Mouse (Mus musculus) C2C12 (cell line): ENCODE data around the gene Scn2a. TPM values are rescaled to one million over a fixed set of nuclear protein-coding genes. Genes with fewer than 3 reads are reported as not detected.
"Not testable (repeated sequence)": the region's sequence is repeated elsewhere in the genome, so short reads cannot be mapped to it uniquely, and the experiment has no call there.

Source experiments
- H3K27me3 ChIP-seq: one replicate; pipeline ENCODE4 v1.6.1; 2011; ENCODE audit not compliant: control insufficient read depth, insufficient read depth, insufficient read length
- H3K36me3 ChIP-seq: one replicate; pipeline ENCODE4 v1.6.1; 2011; ENCODE audit not compliant: control insufficient read depth, insufficient read depth
- H3K4me3 ChIP-seq: one replicate; pipeline ENCODE4 v1.5.1; 2011; ENCODE audit warnings: mild to moderate bottlenecking, control low read depth; ENCODE audit not compliant: poor library complexity, insufficient read depth, severe bottlenecking
- H3K79me2 ChIP-seq: one replicate; pipeline ENCODE4 v1.6.1; 2011; ENCODE audit not compliant: control insufficient read depth, insufficient read depth
- H3K79me3 ChIP-seq: one replicate; pipeline ENCODE4 v1.6.1; 2011; ENCODE audit warnings: low read depth, control low read depth
- H3ac ChIP-seq: one replicate; pipeline ENCODE3; 2011; ENCODE audit warnings: low read depth; ENCODE audit not compliant: control insufficient read depth, insufficient read length
- CEBPB ChIP-seq: IDR thresholded peaks from one replicate; pipeline ENCODE4 v1.6.1; 2011; ENCODE audit warnings: low read depth, mild to moderate bottlenecking, control low read depth, moderate library complexity
- CTCF ChIP-seq: IDR thresholded peaks from one replicate; pipeline ENCODE4 v1.5.1; 2011; ENCODE audit not compliant: control insufficient read depth, insufficient read depth, insufficient read length
- MAX ChIP-seq: IDR thresholded peaks from one replicate; pipeline ENCODE4 v1.6.1; 2011; ENCODE audit warnings: mild to moderate bottlenecking, control low read depth
- polyA plus RNA-seq: library from polyadenylated mRNA; unstranded; fragments of >200 nt; fragmentation: generic; extraction: Trizol; gene quantifications from one replicate; pipeline ENCODE4 v1.2.1, GENCODE M21; 2012; ENCODE audit warnings: missing spikeins

Scn2a gene
- polyA plus RNA-seq, 1 experiment, result 0.34 TPM

- H3K4me3 ChIP-seq, result no peak overlapping the region
- H3ac ChIP-seq, result no peak overlapping the region
- no peaks in the 10 kb centered on the region for H3K36me3 ChIP-seq
- TF ChIP-seq CTCF, result no peak
- H3K27me3 ChIP-seq, result peaks cover 10% of the 10 kb centered on the region
- H3K79me2 ChIP-seq, result no peaks in the 10 kb centered on the region
- no peaks in the 10 kb centered on the region for H3K79me3 ChIP-seq
Measured at GRCm38 (mm10) chr2:65801054-65801709, 180.6 kb downstream of the Scn2a start.

- H3K79me3 ChIP-seq, result no peaks in the 10 kb centered on the region
- TF ChIP-seq CEBPB (no peak), MAX (no peak), CTCF (no peak)
- no peaks in the 10 kb centered on the region for H3K36me3 ChIP-seq
Measured at GRCm38 (mm10) chr2:65806556-65806955, 186.0 kb downstream of the Scn2a start.

GRCm38 (mm10) chr2:65811203-65811602, 190.6 kb downstream of the Scn2a start:
- not testable (repeated sequence) for H3K4me3 ChIP-seq, H3K79me3 ChIP-seq, H3ac ChIP-seq, H3K27me3 ChIP-seq, H3K36me3 ChIP-seq, H3K79me2 ChIP-seq

More at GRCm38 (mm10) chr2:65806556-65806955, 186.0 kb downstream of the Scn2a start:
- no peaks in the 10 kb centered on the region for H3K79me2 ChIP-seq
- no peak overlapping the region for H3ac ChIP-seq
- H3K27me3 ChIP-seq, result peaks cover 10% of the 10 kb centered on the region
- H3K4me3 ChIP-seq, result no peak overlapping the region

Other genes with a start within 250 kb of the Scn2a start
- gene Scn3a, start 53.1 kb upstream of the Scn2a start, polyA plus RNA-seq, result not detected
- gene Csrnp3, start 225.0 kb downstream of the Scn2a start, polyA plus RNA-seq, result not detected